Mouse (Mus musculus) MEL (cell line): ENCODE data around the gene Abhd10. TPM values are rescaled to one million over a fixed set of nuclear protein-coding genes. Genes with fewer than 3 reads are reported as not detected.

ENCODE experiments used
- DNase-seq: peaks from one replicate; pipeline ENCODE4 v3.0.0; 2011; ENCODE audit warnings: low read depth, low spot score
- H3K27ac ChIP-seq: 2 replicates; pipeline ENCODE4 v1.5.1; 2012; ENCODE audit warnings: low read depth, mild to moderate bottlenecking, control low read depth, low read length, moderate library complexity; ENCODE audit not compliant: control insufficient read depth
- H3K27me3 ChIP-seq, 2 experiments: fragments of 150-350 bp in 1 of 2; sonication (generic) in 1 of 2; 2 replicates each; pipeline ENCODE4 v1.6.1; 2012; ENCODE audit warnings: low read length in 2 of 2, mild to moderate bottlenecking in 2 of 2, improper control_type of control experiment in 1 of 2, moderate library complexity in 1 of 2; ENCODE audit not compliant: insufficient read depth in 2 of 2, control insufficient read depth in 1 of 2
- H3K36me3 ChIP-seq, 2 experiments: 2 replicates each; pipeline ENCODE4 v1.6.1; 2012 to 2014; ENCODE audit warnings: low read length in 2 of 2, improper control_type of control experiment in 1 of 2, inconsistent platforms in 1 of 2, mild to moderate bottlenecking in 1 of 2; ENCODE audit not compliant: insufficient read depth in 2 of 2, control insufficient read depth in 1 of 2
- H3K4me1 ChIP-seq, 2 experiments: fragments of 150-350 bp in 1 of 2; sonication (generic) in 1 of 2; 2 replicates each; pipeline ENCODE4 v1.6.1; 2012; ENCODE audit warnings: low read length in 2 of 2, improper control_type of control experiment in 1 of 2, mild to moderate bottlenecking in 1 of 2; ENCODE audit not compliant: insufficient read depth in 2 of 2, control insufficient read depth in 1 of 2
- H3K4me3 ChIP-seq, 2 experiments: fragments of 150-350 bp in 1 of 2; sonication (generic) in 1 of 2; 2 replicates each; pipeline ENCODE4 v1.5.1; 2012; ENCODE audit warnings: low read depth in 2 of 2, low read length in 2 of 2, mild to moderate bottlenecking in 2 of 2, moderate library complexity in 2 of 2, control low read depth in 1 of 2, improper control_type of control experiment in 1 of 2; ENCODE audit not compliant: control insufficient read depth in 1 of 2, insufficient read depth in 1 of 2
- H3K79me2 ChIP-seq: 2 replicates; pipeline ENCODE4 v1.6.1; 2012; ENCODE audit warnings: mild to moderate bottlenecking, low read length, moderate library complexity; ENCODE audit not compliant: control insufficient read depth, poor library complexity, insufficient read depth
- H3K9ac ChIP-seq: 2 replicates; pipeline ENCODE4 v1.6.1; 2012; ENCODE audit warnings: low read depth, mild to moderate bottlenecking, control low read depth, low read length, moderate library complexity; ENCODE audit not compliant: control insufficient read depth, poor library complexity, severe bottlenecking
- H3K9me3 ChIP-seq: fragments of 150-350 bp; sonication (generic); replicated peaks from 2 replicates; pipeline ENCODE4 v1.6.1; 2012; ENCODE audit warnings: mild to moderate bottlenecking, low read length, improper control_type of control experiment, moderate library complexity; ENCODE audit not compliant: insufficient read depth
- BHLHE40 ChIP-seq: IDR thresholded peaks from 2 replicates; pipeline ENCODE4 v1.6.1; 2012; ENCODE audit warnings: low read depth, mild to moderate bottlenecking, inconsistent platforms, low read length, improper control_type of control experiment, borderline replicate concordance
- CHD2 ChIP-seq: IDR thresholded peaks from 2 replicates; pipeline ENCODE4 v1.6.1; 2011; ENCODE audit warnings: low read length, improper control_type of control experiment
- E2F4 ChIP-seq: IDR thresholded peaks from 2 replicates; pipeline ENCODE4 v1.6.1; 2011; ENCODE audit warnings: low read depth, low read length, improper control_type of control experiment, borderline replicate concordance
- ELF1 ChIP-seq: IDR thresholded peaks from 2 replicates; pipeline ENCODE4 v1.6.1; 2014; ENCODE audit warnings: low read depth, mild to moderate bottlenecking, inconsistent platforms, low read length, improper control_type of control experiment, moderate library complexity
- ETS1 ChIP-seq: IDR thresholded peaks from 2 replicates; pipeline ENCODE4 v1.6.1; 2012; ENCODE audit warnings: low read depth, mild to moderate bottlenecking, inconsistent platforms, low read length, improper control_type of control experiment, moderate library complexity
- GATA1 ChIP-seq: IDR thresholded peaks from 2 replicates; pipeline ENCODE4 v1.6.1; 2011; ENCODE audit warnings: low read depth, low read length, improper control_type of control experiment
- HCFC1 ChIP-seq: IDR thresholded peaks from 2 replicates; pipeline ENCODE4 v1.6.1; 2012; ENCODE audit warnings: low read depth, mild to moderate bottlenecking, inconsistent platforms, low read length, improper control_type of control experiment, moderate library complexity
- KAT2A ChIP-seq: conservative IDR thresholded peaks from 2 replicates; pipeline ENCODE4 v1.6.1; 2012; ENCODE audit warnings: low read depth, low read length, improper control_type of control experiment, inconsistent platforms
- MAZ ChIP-seq: IDR thresholded peaks from 2 replicates; pipeline ENCODE4 v1.6.1; 2012; ENCODE audit warnings: low read depth, mild to moderate bottlenecking, inconsistent platforms, low read length, improper control_type of control experiment
- MEF2A ChIP-seq: IDR thresholded peaks from 2 replicates; pipeline ENCODE4 v1.6.1; 2014; ENCODE audit warnings: low read depth, mild to moderate bottlenecking, inconsistent platforms, low read length, improper control_type of control experiment; ENCODE audit not compliant: poor library complexity, insufficient replicate concordance, severe bottlenecking; ENCODE audit errors: extremely low read depth
- MYB ChIP-seq: IDR thresholded peaks from 2 replicates; pipeline ENCODE4 v1.6.1; 2011; ENCODE audit warnings: mild to moderate bottlenecking, low read depth, low read length, improper control_type of control experiment
- MYC ChIP-seq: IDR thresholded peaks from 2 replicates; pipeline ENCODE4 v1.6.1; 2011; ENCODE audit warnings: low read depth, mild to moderate bottlenecking, low read length, improper control_type of control experiment, moderate library complexity
- NRF1 ChIP-seq: IDR thresholded peaks from 2 replicates; pipeline ENCODE4 v1.6.1; 2014; ENCODE audit warnings: low read depth, mild to moderate bottlenecking, inconsistent platforms, low read length, improper control_type of control experiment, moderate library complexity; ENCODE audit not compliant: poor library complexity, insufficient read depth, severe bottlenecking
- POLR2A ChIP-seq, 2 experiments: IDR thresholded peaks; 2 replicates each; pipeline ENCODE4 v1.6.1; 2011 to 2012; ENCODE audit warnings: low read length in 2 of 2, mild to moderate bottlenecking in 2 of 2, control low read depth in 1 of 2, improper control_type of control experiment in 1 of 2, low read depth in 1 of 2, moderate library complexity in 1 of 2; ENCODE audit not compliant: control insufficient read depth in 1 of 2, insufficient read depth in 1 of 2, poor library complexity in 1 of 2
- POLR2AphosphoS5 ChIP-seq: IDR thresholded peaks from 2 replicates; pipeline ENCODE4 v1.6.1; 2012; ENCODE audit warnings: low read depth, borderline replicate concordance, mild to moderate bottlenecking, inconsistent platforms, low read length, moderate library complexity, mixed read lengths
- RAD21 ChIP-seq: IDR thresholded peaks from 2 replicates; pipeline ENCODE4 v1.6.1; 2011; ENCODE audit warnings: mild to moderate bottlenecking, low read depth, low read length, improper control_type of control experiment
- SMC3 ChIP-seq: IDR thresholded peaks from 2 replicates; pipeline ENCODE4 v1.6.1; 2011; ENCODE audit warnings: low read depth, low read length, improper control_type of control experiment
- USF1 ChIP-seq: IDR thresholded peaks from 2 replicates; pipeline ENCODE4 v1.6.1; 2014; ENCODE audit warnings: low read depth, mild to moderate bottlenecking, inconsistent platforms, low read length, improper control_type of control experiment, moderate library complexity
- ZC3H11A ChIP-seq: IDR thresholded peaks from 2 replicates; pipeline ENCODE4 v1.6.1; 2012; ENCODE audit warnings: low read depth, mild to moderate bottlenecking, inconsistent platforms, low read length, improper control_type of control experiment
- ZKSCAN1 ChIP-seq: IDR thresholded peaks from 2 replicates; pipeline ENCODE4 v1.6.1; 2012; ENCODE audit warnings: low read depth, mild to moderate bottlenecking, inconsistent platforms, low read length, improper control_type of control experiment, moderate library complexity
- ZNF384 ChIP-seq: IDR thresholded peaks from 2 replicates; pipeline ENCODE4 v1.6.1; 2012; ENCODE audit warnings: low read depth, mild to moderate bottlenecking, inconsistent platforms, low read length, improper control_type of control experiment
- polyA plus RNA-seq, 2 experiments: library from polyadenylated mRNA; stranded (reverse) in 1 of 2; unstranded in 1 of 2; fragments of >175 nt in 1 of 2; fragments of >200 nt in 1 of 2; gene quantifications; 2 replicates each; pipeline versions ENCODE4 v1.2.1 to v1.2.4; 2012; ENCODE audit warnings: low replicate concordance in 2 of 2, low read depth in 1 of 2; ENCODE audit not compliant: insufficient read length in 2 of 2, insufficient read depth in 1 of 2, missing spikeins in 1 of 2
- total RNA-seq: library from RNA; depleted of rRNA; stranded (reverse); fragments of 300-350 nt; gene quantifications from 2 replicates; pipeline ENCODE4 v1.2.3, GENCODE M21; 2012

Gene Abhd10
- total and polyA plus RNA-seq, 3 experiments = 9.5 to 11.1 TPM; not detected in 1

DNA sequence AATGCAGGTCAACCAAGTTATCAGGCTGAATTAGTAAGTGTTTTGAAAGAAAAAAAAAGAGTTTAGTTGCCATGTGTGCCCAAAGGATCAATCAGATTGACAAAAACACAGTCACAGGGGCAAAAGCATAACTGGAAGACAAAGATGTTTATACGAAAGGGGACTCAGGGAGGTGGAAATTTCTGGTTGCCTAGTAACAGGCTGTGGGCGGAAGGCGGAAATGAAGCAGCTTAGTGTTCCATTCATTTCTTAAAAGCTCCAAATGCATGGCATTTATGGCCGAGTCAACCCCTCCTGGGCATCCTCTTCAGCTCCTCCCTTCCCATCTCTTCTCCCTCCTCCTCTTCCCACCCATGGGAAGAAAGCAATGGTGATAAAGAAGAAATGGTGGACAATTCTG, 52.6 kb downstream of the Abhd10 start:
- H3K4me3 ChIP-seq = no peak overlapping the region
- no peaks in the 10 kb centered on the region for H3K36me3 ChIP-seq
- no peak overlapping the region for H3K27ac ChIP-seq
- H3K9ac ChIP-seq = no peak overlapping the region
- peaks cover 0 to 1% of the 10 kb centered on the region in 2 experiments; a peak in 2 of 4 replicates for H3K27me3 ChIP-seq
- DNase-seq = no peak
- no peaks in the 10 kb centered on the region for H3K79me2 ChIP-seq
- no peaks in the 10 kb centered on the region for H3K9me3 ChIP-seq
- no peaks in the 10 kb centered on the region for H3K4me1 ChIP-seq
- TF ChIP-seq MYC (no peak), CHD2 (no peak), POLR2A (IDR thresholded peaks at IDR 0.05; ENCODE audit: control insufficient read depth in 1 of 2, insufficient read depth in 1 of 2, low read depth in 1 of 2, low read length in 2 of 2, poor library complexity in 1 of 2) (no peak), ZC3H11A (no peak), GATA1 (no peak), HCFC1 (no peak), ZNF384 (no peak), ZKSCAN1 (no peak), MAZ (no peak), ETS1 (no peak), KAT2A (no peak), NRF1 (no peak), ELF1 (no peak), SMC3 (no peak), MYB (no peak), BHLHE40 (no peak)

GRCm38 (mm10) chr16:45686833-45687232, 55.9 kb downstream of the Abhd10 start:
- no peaks in the 10 kb centered on the region for H3K36me3 ChIP-seq
- no peaks in the 10 kb centered on the region for H3K79me2 ChIP-seq
- no peak overlapping the region for H3K9ac ChIP-seq
- no peak overlapping the region for H3K4me3 ChIP-seq
- H3K27ac ChIP-seq = no peak overlapping the region
- peaks cover 0 to 1% of the 10 kb centered on the region in 2 experiments; a peak in 2 of 4 replicates for H3K27me3 ChIP-seq
- H3K9me3 ChIP-seq = no peaks in the 10 kb centered on the region
- DNase-seq = no peak
- H3K4me1 ChIP-seq = no peaks in the 10 kb centered on the region
- TF ChIP-seq POLR2AphosphoS5 = no peak
- no peak for TF ChIP-seq E2F4
- TF ChIP-seq MEF2A = no peak
- no peak for TF ChIP-seq USF1
- TF ChIP-seq ZKSCAN1 = no peak
- no peak for TF ChIP-seq RAD21
- TF ChIP-seq CHD2 = no peak
